Mouse (Mus musculus): Measurements from ENCODE around the gene Cdkl2.

- TF ChIP-seq POLR2A (IDR thresholded peaks at IDR 0.05; ENCODE audit: extremely low read depth, insufficient read depth, low read length), result no peak
- no peak for TF ChIP-seq CTCF (IDR thresholded peaks at IDR 0.05; ENCODE audit: extremely low read depth, insufficient read depth, low read length)
These were observed 19.5 kb upstream of the Cdkl2 start for GRCm38 (mm10) chr5:92063192-92063591.
